Mouse (Mus musculus): ENCODE measurements at regions not wholly inside any gene's neighbourhood (a gene's known extent, or its start where the extent isn't known, plus 50 kb on each side); places are given as distances from the start of the nearest gene placed in this dataset.

GRCm38 (mm10) chr16:9138552-9139224, 308.8 kb downstream of the 1810013L24Rik start:
- no peaks in the 10 kb centered on the region for H3K36me3 ChIP-seq (replicated peaks)
- peaks cover 20% of the 10 kb centered on the region; the same call in 1 of the 2 replicates for H3K4me1 ChIP-seq (ENCODE audit: insufficient read depth, low read depth, low read length)
- DNase-seq (ENCODE audit: low spot score) (no peak), ATAC-seq (ENCODE audit: extremely low read depth, insufficient number of reproducible peaks, low FRiP score, poor library complexity, severe bottlenecking) (no peak)
- peaks cover 8% of the 10 kb centered on the region for H3K27me3 ChIP-seq (ENCODE audit: insufficient read depth, low read length)
- no peak overlapping the region for H3K4me3 ChIP-seq (ENCODE audit: low read depth, low read length)
- no peaks in the 10 kb centered on the region for H3K9me3 ChIP-seq (replicated peaks)
- TF ChIP-seq POLR2AphosphoS5 (IDR thresholded peaks at IDR 0.05; ENCODE audit: insufficient replicate concordance, low read depth, low read length) = no peak
- no peak for TF ChIP-seq TAL1 (conservative IDR thresholded peaks at IDR 0.05; ENCODE audit: low read depth, low read length)
- TF ChIP-seq GATA2 (IDR thresholded peaks at IDR 0.05; ENCODE audit: borderline replicate concordance, low read depth, low read length) = no peak
- no peak for TF ChIP-seq CTCF (IDR thresholded peaks at IDR 0.05; ENCODE audit: low read depth, low read length)
- TF ChIP-seq GATA1 (IDR thresholded peaks at IDR 0.05; ENCODE audit: borderline replicate concordance, low read length) = no peak

- no peaks in the 10 kb centered on the region for H3K9me3 ChIP-seq (replicated peaks)
- ATAC-seq (ENCODE audit: extremely low read depth, insufficient number of reproducible peaks, low FRiP score, poor library complexity, severe bottlenecking) = peak; percentile 75
- H3K36me3 ChIP-seq (replicated peaks) = no peaks in the 10 kb centered on the region
- no peak for TF ChIP-seq GATA2 (IDR thresholded peaks at IDR 0.05; ENCODE audit: borderline replicate concordance, low read depth, low read length)
- no peak for TF ChIP-seq POLR2AphosphoS5 (IDR thresholded peaks at IDR 0.05; ENCODE audit: insufficient replicate concordance, low read depth, low read length)
- no peak for TF ChIP-seq CTCF (IDR thresholded peaks at IDR 0.05; ENCODE audit: low read depth, low read length)
- no peak for TF ChIP-seq GATA1 (IDR thresholded peaks at IDR 0.05; ENCODE audit: borderline replicate concordance, low read length)
- TF ChIP-seq TAL1 (conservative IDR thresholded peaks at IDR 0.05; ENCODE audit: low read depth, low read length) = no peak
- no peak for DNase-seq (ENCODE audit: low spot score)
- peaks cover 20% of the 10 kb centered on the region; the same call in 1 of the 2 replicates for H3K4me1 ChIP-seq (ENCODE audit: insufficient read depth, low read depth, low read length)
- H3K27me3 ChIP-seq (ENCODE audit: insufficient read depth, low read length) = peaks cover 12% of the 10 kb centered on the region
- H3K4me3 ChIP-seq (ENCODE audit: low read depth, low read length) = no peak overlapping the region
Measured at GRCm38 (mm10) chr16:9139405-9139804, 309.5 kb downstream of the 1810013L24Rik start.

GRCm38 (mm10) chr16:9149209-9150135, 319.6 kb downstream of the 1810013L24Rik start:
- H3K4me3 ChIP-seq (ENCODE audit: low read depth, low read length) = no peak overlapping the region
- ATAC-seq (ENCODE audit: extremely low read depth, insufficient number of reproducible peaks, low FRiP score, poor library complexity, severe bottlenecking) (no peak), DNase-seq (ENCODE audit: low spot score) (no peak)
- H3K36me3 ChIP-seq (replicated peaks) = no peaks in the 10 kb centered on the region
- peaks cover 18% of the 10 kb centered on the region for H3K27me3 ChIP-seq (ENCODE audit: insufficient read depth, low read length)
- TF ChIP-seq GATA1 (IDR thresholded peaks at IDR 0.05; ENCODE audit: borderline replicate concordance, low read length) (no peak), GATA2 (IDR thresholded peaks at IDR 0.05; ENCODE audit: borderline replicate concordance, low read depth, low read length) (no peak), TAL1 (conservative IDR thresholded peaks at IDR 0.05; ENCODE audit: low read depth, low read length) (no peak), POLR2AphosphoS5 (IDR thresholded peaks at IDR 0.05; ENCODE audit: insufficient replicate concordance, low read depth, low read length) (no peak), CTCF (IDR thresholded peaks at IDR 0.05; ENCODE audit: low read depth, low read length) (no peak)
- H3K4me1 ChIP-seq (ENCODE audit: insufficient read depth, low read depth, low read length) = no peaks in the 10 kb centered on the region
- H3K9me3 ChIP-seq (replicated peaks) = no peaks in the 10 kb centered on the region

GRCm38 (mm10) chr16:9151936-9152335, 322.0 kb downstream of the 1810013L24Rik start:
- no peak overlapping the region for H3K4me3 ChIP-seq (ENCODE audit: low read depth, low read length)
- no peak for DNase-seq (ENCODE audit: low spot score)
- no peaks in the 10 kb centered on the region for H3K4me1 ChIP-seq (ENCODE audit: insufficient read depth, low read depth, low read length)
- no peaks in the 10 kb centered on the region for H3K9me3 ChIP-seq (replicated peaks)
- H3K36me3 ChIP-seq (replicated peaks) = no peaks in the 10 kb centered on the region
- TF ChIP-seq POLR2AphosphoS5 (IDR thresholded peaks at IDR 0.05; ENCODE audit: insufficient replicate concordance, low read depth, low read length) = no peak
- no peak for TF ChIP-seq CTCF (IDR thresholded peaks at IDR 0.05; ENCODE audit: low read depth, low read length)
- no peak for TF ChIP-seq GATA2 (IDR thresholded peaks at IDR 0.05; ENCODE audit: borderline replicate concordance, low read depth, low read length)
- TF ChIP-seq TAL1 (conservative IDR thresholded peaks at IDR 0.05; ENCODE audit: low read depth, low read length) = no peak
- no peak for TF ChIP-seq GATA1 (IDR thresholded peaks at IDR 0.05; ENCODE audit: borderline replicate concordance, low read length)
- peaks cover 20% of the 10 kb centered on the region for H3K27me3 ChIP-seq (ENCODE audit: insufficient read depth, low read length)
- no peak for ATAC-seq (ENCODE audit: extremely low read depth, insufficient number of reproducible peaks, low FRiP score, poor library complexity, severe bottlenecking)

- Histone ChIP-seq H3K9me3 (replicated peaks) (no peaks in the 10 kb centered on the region), H3K27me3 (ENCODE audit: insufficient read depth, low read length) (peaks cover 23% of the 10 kb centered on the region), H3K36me3 (replicated peaks) (no peaks in the 10 kb centered on the region), H3K4me1 (ENCODE audit: insufficient read depth, low read depth, low read length) (no peaks in the 10 kb centered on the region), H3K4me3 (ENCODE audit: low read depth, low read length) (no peak overlapping the region)
- TF ChIP-seq TAL1 (conservative IDR thresholded peaks at IDR 0.05; ENCODE audit: low read depth, low read length) (no peak), POLR2AphosphoS5 (IDR thresholded peaks at IDR 0.05; ENCODE audit: insufficient replicate concordance, low read depth, low read length) (no peak), GATA1 (IDR thresholded peaks at IDR 0.05; ENCODE audit: borderline replicate concordance, low read length) (no peak), GATA2 (IDR thresholded peaks at IDR 0.05; ENCODE audit: borderline replicate concordance, low read depth, low read length) (no peak), CTCF (IDR thresholded peaks at IDR 0.05; ENCODE audit: low read depth, low read length) (no peak)
- no peak for DNase-seq (ENCODE audit: low spot score)
- no peak for ATAC-seq (ENCODE audit: extremely low read depth, insufficient number of reproducible peaks, low FRiP score, poor library complexity, severe bottlenecking)
Measured at GRCm38 (mm10) chr16:9153501-9153900, 323.6 kb downstream of the 1810013L24Rik start.

- Histone ChIP-seq H3K4me3 (ENCODE audit: low read depth, low read length) (no peak overlapping the region), H3K4me1 (ENCODE audit: insufficient read depth, low read depth, low read length) (no peaks in the 10 kb centered on the region), H3K27me3 (ENCODE audit: insufficient read depth, low read length) (peaks cover 2% of the 10 kb centered on the region), H3K9me3 (replicated peaks) (no peaks in the 10 kb centered on the region), H3K36me3 (replicated peaks) (no peaks in the 10 kb centered on the region)
- no peak for DNase-seq (ENCODE audit: low spot score)
- no peak for ATAC-seq (ENCODE audit: extremely low read depth, insufficient number of reproducible peaks, low FRiP score, poor library complexity, severe bottlenecking)
- no peak for TF ChIP-seq POLR2AphosphoS5 (IDR thresholded peaks at IDR 0.05; ENCODE audit: insufficient replicate concordance, low read depth, low read length)
- no peak for TF ChIP-seq GATA1 (IDR thresholded peaks at IDR 0.05; ENCODE audit: borderline replicate concordance, low read length)
- no peak for TF ChIP-seq TAL1 (conservative IDR thresholded peaks at IDR 0.05; ENCODE audit: low read depth, low read length)
- TF ChIP-seq GATA2 (IDR thresholded peaks at IDR 0.05; ENCODE audit: borderline replicate concordance, low read depth, low read length) = no peak
- no peak for TF ChIP-seq CTCF (IDR thresholded peaks at IDR 0.05; ENCODE audit: low read depth, low read length)
Measured at GRCm38 (mm10) chr16:9165763-9166310, 335.9 kb downstream of the 1810013L24Rik start.
